Mouse (Mus musculus) adrenal gland, postnatal 14 days (tissue): ENCODE measurements at regions not wholly inside any gene's neighbourhood (a gene's known extent, or its start where the extent isn't known, plus 50 kb on each side); places are given as distances from the start of the nearest gene placed in this dataset.
"Not testable (repeated sequence)": the region's sequence is repeated elsewhere in the genome, so short reads cannot be mapped to it uniquely, and the experiment has no call there.

Experiments used
- DNase-seq: peaks from one replicate; pipeline ENCODE4 v3.0.0; 2021; ENCODE audit warnings: mixed read lengths

DNA sequence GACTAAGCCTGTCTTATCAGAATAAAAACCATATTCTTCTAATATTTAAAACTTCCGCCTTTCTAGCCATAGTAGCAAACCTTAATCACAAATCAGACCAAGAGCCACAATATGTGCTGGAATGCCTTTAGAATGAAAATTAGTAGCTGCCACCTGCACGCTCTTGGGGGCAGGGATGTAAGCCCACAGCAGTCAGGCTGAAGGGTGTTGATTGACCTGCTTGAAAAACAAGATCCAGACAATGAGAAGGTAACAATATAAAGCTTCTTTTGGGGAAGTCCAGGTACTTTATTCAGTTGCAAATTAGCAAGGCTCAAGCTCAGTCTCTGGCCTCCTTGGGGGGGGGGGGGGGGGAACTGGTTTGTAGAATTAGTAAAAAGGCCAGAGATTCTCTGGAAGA is 222.3 kb upstream of the Ell2 start:
- DNase-seq = not testable (repeated sequence)

DNA sequence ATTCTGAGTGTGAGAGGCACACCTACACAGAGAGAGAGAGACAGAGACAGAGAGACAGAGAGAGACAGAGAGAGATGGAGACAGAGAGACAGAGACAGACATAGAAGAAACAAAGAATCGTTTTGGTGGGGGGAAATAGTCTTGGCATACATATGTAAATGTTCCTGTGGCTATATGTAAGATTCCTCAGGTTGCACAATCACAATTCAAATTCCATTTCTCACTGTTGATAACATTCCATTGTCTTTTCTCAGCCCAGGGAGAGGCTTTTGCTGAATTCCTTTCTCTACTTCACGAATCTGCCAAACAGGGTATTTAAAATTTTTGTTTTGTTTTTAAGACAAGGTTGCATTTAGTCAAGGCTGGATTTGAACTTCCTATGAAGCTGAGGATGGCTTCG is 205.0 kb upstream of the Ell2 start:
- DNase-seq = no peak

DNA sequence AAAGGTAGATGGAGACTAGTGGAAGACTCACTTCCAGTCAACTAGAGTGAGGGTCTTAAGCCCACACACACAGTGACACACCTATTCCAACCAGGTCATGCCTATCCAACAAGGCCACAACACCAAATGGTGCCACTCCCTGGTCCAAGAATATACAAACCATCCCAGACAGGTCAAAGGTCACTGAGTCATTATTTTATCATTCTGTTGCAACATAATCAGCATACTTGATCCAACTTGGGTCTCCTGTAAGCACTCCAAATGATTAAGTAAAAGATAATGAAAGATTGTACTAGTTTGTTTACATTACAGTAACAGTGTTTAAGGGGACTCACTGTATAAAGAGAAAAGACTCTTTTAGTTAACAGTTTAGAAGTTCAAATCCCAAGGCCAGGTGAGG is 203.2 kb upstream of the Ell2 start:
- DNase-seq = no peak

DNA sequence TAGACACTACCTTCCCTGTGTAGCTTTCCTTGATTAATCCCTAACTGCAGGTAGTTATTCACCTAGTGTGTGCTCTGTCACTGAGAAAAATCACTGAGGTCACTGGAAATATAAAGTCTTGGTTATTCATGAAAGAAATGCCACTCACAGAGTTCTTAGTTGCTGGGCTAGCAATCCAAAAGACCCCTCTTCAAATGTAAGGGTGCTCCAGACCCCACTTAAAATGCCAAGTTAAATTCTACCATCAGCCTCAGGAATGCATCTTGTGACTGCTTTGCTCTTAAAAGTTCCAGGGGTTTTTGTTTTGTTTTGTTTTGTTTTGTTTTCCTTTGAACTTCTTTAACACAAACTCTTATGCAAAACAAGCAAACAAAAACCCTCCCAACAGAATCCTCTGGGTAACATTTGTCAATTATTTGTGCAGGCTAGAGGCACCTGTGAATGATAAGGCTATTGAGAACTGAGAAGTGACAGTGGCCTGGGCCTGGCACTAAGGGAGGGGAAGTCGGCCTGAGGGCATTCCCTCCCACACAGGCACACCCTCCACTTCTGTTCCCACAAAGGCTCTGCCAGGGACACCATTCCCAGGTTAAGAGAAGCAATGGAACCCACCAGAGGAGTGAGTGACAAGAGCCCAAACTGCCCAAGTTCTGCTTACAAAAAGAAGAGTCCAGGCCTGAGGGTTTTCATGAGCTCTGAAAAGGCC is 192.1 kb upstream of the Ell2 start:
- DNase-seq = no peak

DNA sequence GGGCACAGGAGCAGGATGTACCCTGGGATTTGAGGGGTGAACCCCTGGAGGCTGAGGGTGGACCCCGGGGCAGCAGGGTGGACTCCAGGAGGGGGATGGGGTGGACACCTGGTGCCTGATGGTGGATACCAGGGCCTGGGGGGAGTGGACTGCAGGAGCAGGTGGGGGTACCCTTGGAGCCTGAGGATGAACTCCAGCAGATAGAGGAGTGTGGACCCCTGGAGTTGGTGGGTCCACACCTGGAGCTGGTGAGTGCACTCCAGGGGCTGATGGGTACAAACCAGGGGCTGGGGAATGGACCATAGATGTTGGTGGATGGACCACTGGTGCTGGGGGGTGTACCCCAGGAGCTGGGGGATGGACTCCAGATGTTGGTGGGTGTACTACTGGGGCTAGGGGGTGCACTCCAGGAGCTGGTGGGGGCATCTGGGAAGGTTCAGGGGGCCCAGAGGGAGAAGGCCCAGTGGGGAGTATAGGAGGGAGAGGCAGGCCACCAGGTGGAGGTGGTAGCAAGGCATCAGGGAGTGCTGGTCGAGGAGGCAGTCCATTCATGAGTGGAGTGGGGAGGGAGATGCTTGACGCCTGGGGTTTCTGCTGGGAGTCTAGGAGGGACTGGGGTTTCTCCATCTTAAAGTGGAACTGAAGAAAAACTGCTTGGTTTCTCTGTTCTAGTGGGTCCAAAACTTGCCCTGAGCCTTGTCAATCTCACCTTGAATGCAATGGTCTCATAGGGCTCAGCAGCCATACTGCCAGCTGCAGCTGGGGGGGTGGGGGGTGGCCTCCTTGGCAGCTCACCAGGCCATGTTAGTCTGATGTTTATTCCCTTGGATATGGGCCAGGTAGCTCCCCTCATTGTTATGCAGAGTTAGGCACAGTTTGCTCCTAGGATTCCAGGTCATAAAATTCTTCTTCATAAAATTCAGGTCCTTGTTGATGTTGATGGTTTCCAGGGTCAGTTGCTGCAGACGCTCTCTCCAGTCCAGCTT is 183.0 kb upstream of the Ell2 start:
- no peak for DNase-seq

GRCm38 (mm10) chr13:75524481-75524880 is 182.1 kb upstream of the Ell2 start:
- DNase-seq = no peak

- no peak for DNase-seq
These were observed 175.0 kb upstream of the Ell2 start for GRCm38 (mm10) chr13:75531566-75531965.

- no peak for DNase-seq
These were observed 165.1 kb upstream of the Ell2 start for GRCm38 (mm10) chr13:75541446-75541845.

- peak; percentile 71 for DNase-seq
These were observed 164.2 kb upstream of the Ell2 start for GRCm38 (mm10) chr13:75542253-75542945.

DNA sequence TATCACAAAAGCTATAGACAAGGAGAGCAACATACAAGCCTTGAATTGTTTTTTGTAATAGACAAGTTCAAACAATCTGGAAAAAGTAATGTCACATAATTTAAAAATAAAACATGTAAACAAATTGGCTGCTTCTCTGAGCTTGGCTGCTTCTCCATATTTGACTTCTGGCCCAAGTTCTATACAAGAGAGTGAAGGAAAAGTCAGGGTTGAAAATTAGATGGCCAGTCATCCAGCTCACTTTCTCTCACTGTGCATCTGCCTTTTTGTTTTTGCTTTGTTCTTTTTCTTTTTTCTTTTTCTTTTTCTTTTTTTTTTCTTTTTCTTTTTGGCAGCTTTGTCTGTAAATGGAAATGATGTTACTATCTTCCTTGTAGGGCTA is 163.6 kb upstream of the Ell2 start:
- DNase-seq = no peak

DNA sequence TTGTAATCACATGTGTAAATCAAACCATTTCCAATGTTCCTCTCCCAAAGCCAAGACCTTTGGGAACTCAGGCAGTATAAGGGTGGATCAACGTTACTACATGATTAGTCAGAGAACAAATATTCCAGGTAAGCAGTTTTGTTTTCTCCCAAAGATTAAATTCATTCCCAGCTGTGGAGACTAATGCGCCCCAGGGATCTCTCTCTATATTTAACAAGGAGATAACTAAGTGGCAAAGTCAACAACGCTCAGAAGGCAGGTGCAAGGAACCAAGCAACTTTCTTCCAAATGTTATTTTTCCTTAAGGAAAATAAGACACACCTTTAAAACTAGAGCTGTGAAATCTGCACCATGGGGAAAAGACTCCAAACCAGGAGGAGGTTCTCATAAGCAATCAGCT is 163.0 kb upstream of the Ell2 start:
- DNase-seq = no peak

GRCm38 (mm10) chr13:75544728-75545127 is 161.8 kb upstream of the Ell2 start:
- DNase-seq = no peak

DNA sequence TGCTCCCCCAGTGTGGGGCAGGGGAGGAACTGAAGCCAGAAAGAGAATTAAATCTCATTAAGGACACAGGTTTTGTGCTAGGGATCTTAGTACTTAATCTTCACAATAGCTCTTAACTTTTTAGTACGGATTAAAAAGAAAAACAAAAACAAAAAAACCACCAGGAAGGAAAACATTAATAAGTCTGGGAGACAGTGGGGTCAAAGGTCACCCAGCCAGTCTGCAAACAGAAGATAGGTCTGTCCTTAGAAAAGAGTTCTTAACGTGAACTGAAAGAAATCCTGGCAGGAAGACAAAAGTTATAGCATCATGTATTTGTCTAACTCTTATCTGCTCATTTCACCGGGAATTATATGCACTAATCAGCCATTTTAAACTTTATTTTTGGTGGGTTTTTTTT is 158.8 kb upstream of the Ell2 start:
- DNase-seq = no peak

DNA sequence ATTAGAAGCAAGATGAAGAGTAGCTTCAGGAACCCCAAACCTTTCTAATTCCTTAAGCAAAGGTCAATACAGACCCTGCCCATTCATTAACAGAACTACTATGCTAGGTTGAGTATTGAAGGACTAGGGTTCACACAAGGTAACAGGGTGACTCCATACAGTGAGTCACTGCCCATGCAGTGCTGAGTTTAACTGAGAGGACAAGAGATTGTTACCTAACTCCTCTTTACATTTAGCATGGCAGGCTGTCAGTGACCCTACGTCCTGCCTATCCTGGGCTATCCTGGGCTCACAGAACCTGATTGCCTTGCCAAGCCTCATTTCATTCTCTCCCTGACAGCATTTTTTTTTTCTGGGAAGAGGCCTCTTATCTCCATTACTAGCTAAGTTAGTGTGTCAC is 127.6 kb upstream of the Ell2 start:
- no peak for DNase-seq

GRCm38 (mm10) chr13:75590836-75591235 is 115.7 kb upstream of the Ell2 start:
- no peak for DNase-seq

DNA sequence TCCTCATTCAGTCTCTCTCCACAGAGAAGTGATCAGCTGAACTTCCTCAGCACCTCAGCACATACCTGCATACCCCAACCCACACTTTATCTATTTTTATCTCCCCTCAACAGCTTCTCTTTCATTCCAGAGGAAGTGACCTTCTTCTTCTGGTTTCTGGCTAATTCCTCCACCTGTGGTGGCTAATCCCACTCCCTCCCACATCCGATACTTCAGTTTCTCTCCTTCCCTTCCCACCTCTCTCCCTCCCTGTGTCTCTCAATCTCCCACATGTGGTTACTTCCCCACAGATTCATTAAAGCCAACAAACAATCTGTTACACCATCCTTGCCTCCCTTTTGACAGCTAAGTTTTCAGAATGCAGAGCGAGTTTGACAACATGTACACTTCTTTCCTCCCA is 109.7 kb upstream of the Ell2 start:
- no peak for DNase-seq

DNA sequence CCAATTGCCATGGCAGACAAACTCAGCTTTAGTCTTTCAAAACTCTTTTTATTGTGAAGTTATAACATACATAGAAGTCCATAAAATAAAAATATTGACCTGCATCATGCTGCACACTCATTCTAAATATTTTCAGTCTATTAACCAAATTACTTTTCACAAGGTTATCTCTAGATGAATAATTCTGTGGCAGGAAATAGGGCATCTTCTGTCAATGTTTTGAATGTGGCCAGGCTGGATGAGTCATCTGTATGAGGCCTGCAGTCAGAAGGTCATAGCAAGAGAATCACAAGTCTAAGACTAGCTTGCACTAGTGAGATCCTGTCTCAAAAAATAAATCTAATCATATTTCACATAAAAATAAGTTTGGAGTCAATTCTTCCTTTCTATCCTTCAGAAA is 108.4 kb upstream of the Ell2 start:
- DNase-seq = peak; percentile 10

DNA sequence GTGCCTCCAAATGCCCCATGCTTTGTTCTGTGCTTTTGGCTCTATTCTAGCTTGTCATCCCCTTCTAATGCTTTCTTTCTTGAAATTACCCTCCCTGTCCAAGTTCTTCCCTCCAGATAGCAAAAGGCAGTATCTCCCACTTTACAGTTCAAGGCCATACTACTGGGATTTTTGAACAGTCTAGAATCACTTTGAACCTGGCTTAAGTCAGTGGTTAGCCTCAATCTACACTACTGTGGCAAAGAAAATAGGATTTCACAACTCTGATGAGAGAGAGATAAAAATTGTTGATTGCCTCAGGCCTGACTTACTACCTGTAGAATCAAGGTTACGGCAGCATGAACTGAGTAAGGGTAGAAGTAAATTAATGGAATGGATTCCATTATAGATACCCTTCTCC is 107.9 kb upstream of the Ell2 start:
- no peak for DNase-seq

- DNase-seq = no peak
These were observed 83.3 kb upstream of the Ell2 start for GRCm38 (mm10) chr13:75623229-75623628.

GRCm38 (mm10) chr13:75627405-75627804 is 79.2 kb upstream of the Ell2 start:
- DNase-seq = no peak

DNA sequence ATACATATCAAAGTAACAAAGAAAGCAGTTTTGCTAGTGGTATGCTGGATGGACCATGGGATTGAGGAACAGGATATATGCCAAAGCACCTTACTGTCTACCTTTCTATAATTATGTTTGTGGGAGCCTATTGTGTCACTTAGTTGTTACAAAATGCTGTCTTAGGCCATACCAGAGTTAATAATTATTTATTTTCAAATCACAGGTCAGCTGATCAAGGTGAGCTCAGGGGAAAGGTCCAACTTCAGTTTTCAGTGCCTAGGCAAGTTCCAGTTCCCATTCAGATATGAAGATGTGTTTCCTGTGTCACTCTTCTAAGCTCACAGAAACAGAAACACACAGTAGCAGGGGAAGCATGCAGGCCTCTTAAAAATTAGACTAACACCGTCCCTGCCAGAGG is 75.5 kb upstream of the Ell2 start:
- DNase-seq = no peak

GRCm38 (mm10) chr13:75647513-75647912 is 59.0 kb upstream of the Ell2 start:
- no peak for DNase-seq

DNA sequence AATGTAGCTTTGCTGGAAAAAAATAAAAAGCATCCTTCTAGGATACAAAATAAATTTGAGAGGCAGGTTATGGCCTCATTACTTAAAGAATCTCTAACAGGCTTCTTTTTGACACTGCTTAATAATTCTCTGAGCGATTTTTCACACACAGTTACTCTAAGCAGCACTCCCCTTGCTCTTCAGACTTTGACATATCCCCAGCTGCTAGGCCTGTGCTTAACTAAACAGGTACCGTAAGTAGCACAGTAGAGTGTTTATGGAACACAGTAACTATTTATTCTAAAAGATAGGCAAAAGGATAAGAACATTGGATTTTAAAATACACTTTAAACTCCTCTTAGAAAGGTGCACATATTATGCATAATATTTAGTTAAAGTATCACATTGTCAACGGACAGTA is 54.6 kb upstream of the Ell2 start:
- DNase-seq = no peak
